Mouse (Mus musculus) spleen, postnatal 4 days (tissue): ENCODE measurements around the gene Pih1d2.
A peak's percentile ranks its signal among the peaks of the same experiment; 100 is the strongest.
"Not testable (repeated sequence)": the region's sequence is repeated elsewhere in the genome, so short reads cannot be mapped to it uniquely, and the experiment has no call there.

Source experiments
- DNase-seq, 2 experiments: peaks; one replicate each; pipeline ENCODE4 v3.0.0; 2022; ENCODE audit warnings: low spot score in 2 of 2

The Pih1d2 gene

GRCm38 (mm10) chr9:50617794-50618330 lies 741 bp downstream of the Pih1d2 start:
- DNase-seq: no peak

GRCm38 (mm10) chr9:50630903-50631302 lies 13.8 kb downstream of the Pih1d2 start:
- DNase-seq: not testable (repeated sequence)

- no peak for DNase-seq
These were observed 15.0 kb downstream of the Pih1d2 start for GRCm38 (mm10) chr9:50632016-50632688.

- no peak for DNase-seq
These were observed 15.9 kb downstream of the Pih1d2 start for GRCm38 (mm10) chr9:50633059-50633458.

- DNase-seq: no peak
These were observed 17.1 kb downstream of the Pih1d2 start for GRCm38 (mm10) chr9:50634270-50634669.

- DNase-seq: no peak
These were observed 29.8 kb downstream of the Pih1d2 start for GRCm38 (mm10) chr9:50646826-50647370.

- peak in 1 of 2 experiments; percentile 30 for DNase-seq
These were observed 33.4 kb downstream of the Pih1d2 start for GRCm38 (mm10) chr9:50650503-50650902.

GRCm38 (mm10) chr9:50658391-50658790 lies 41.3 kb downstream of the Pih1d2 start:
- no peak for DNase-seq

GRCm38 (mm10) chr9:50658941-50659388 lies 41.8 kb downstream of the Pih1d2 start:
- peak in 1 of 2 experiments; percentile 27 for DNase-seq

GRCm38 (mm10) chr9:50659392-50660217 lies 42.5 kb downstream of the Pih1d2 start, which contains the start of gene Dlat:
Gene Dlat (minus strand): TSS chr9:50659780.
- peak; percentile 78 to 89 for DNase-seq

- DNase-seq: peak in 1 of 2 experiments; percentile 17
These were observed 43.3 kb downstream of the Pih1d2 start for GRCm38 (mm10) chr9:50660431-50660830.

GRCm38 (mm10) chr9:50664826-50665225 lies 47.7 kb downstream of the Pih1d2 start:
- no peak for DNase-seq

GRCm38 (mm10) chr9:50666442-50666841 lies 49.3 kb downstream of the Pih1d2 start:
- DNase-seq: no peak

GRCm38 (mm10) chr9:50667579-50668498 lies 50.7 kb downstream of the Pih1d2 start:
- DNase-seq: no peak

GRCm38 (mm10) chr9:50670690-50671089 lies 53.6 kb downstream of the Pih1d2 start:
- peak; percentile 58 to 83 for DNase-seq
